Mouse (Mus musculus): ENCODE data around the gene Dhcr24. TPM values are rescaled to one million over a fixed set of nuclear protein-coding genes. Genes with fewer than 3 reads are reported as not detected.
A peak's percentile ranks its signal among the peaks of the same experiment; 100 is the strongest.

The Dhcr24 gene
- polyA plus RNA-seq, 1 experiment: 16.5 TPM

DNA sequence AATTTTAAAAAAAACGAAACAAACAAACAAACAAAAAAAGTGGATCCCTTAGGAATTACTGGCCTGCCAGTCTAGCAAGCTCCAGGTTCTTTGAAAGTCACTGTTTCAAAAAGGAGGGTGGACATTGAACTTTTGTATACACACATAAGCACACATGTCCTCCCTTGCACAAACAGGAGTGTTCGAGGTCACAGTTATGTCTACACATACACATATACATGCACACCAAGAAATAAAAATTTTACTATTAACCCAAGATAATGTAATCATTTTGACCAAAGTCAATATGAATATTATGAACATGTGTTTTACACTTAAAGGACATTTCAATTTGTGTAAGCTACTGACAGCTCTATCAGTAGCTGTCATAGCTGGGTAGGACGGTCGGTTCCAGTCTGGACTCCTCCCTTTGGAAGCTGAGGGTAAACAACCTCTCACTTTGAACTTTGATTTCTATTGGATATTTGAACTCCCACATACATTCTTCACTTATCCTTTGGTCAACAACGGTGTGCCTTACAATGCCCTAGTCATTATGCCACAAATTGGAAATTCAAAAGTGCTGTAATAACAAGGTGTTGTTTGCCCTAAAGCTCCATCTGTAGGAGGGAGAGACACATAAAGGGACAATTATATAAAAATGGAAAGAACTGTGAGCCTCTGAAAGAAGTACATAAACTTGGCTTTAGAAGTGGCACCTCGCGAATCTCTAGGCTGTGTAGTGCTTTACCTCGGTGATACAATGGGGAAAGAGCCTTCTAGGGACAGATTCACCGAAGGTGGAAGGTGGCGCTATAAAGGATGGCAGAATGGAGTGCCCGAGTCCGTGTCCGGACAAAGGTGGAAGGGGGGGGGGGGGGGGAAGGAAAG, 1.3 kb upstream of the Dhcr24 start:
- TF ChIP-seq POLR2A (IDR thresholded peaks at IDR 0.05; ENCODE audit: borderline replicate concordance, low read depth, low read length) (no peak), CTCF (IDR thresholded peaks at IDR 0.05; ENCODE audit: low read depth, low read length) (no peak)
- no peak overlapping the region for H3K4me3 ChIP-seq (ENCODE audit: insufficient read depth, low read length)
- H3K27ac ChIP-seq (ENCODE audit: insufficient read depth, low read depth, low read length): no peak overlapping the region
- H3K4me1 ChIP-seq (ENCODE audit: control insufficient read depth, insufficient read depth, low read length): peaks cover 23% of the 10 kb centered on the region

DNA sequence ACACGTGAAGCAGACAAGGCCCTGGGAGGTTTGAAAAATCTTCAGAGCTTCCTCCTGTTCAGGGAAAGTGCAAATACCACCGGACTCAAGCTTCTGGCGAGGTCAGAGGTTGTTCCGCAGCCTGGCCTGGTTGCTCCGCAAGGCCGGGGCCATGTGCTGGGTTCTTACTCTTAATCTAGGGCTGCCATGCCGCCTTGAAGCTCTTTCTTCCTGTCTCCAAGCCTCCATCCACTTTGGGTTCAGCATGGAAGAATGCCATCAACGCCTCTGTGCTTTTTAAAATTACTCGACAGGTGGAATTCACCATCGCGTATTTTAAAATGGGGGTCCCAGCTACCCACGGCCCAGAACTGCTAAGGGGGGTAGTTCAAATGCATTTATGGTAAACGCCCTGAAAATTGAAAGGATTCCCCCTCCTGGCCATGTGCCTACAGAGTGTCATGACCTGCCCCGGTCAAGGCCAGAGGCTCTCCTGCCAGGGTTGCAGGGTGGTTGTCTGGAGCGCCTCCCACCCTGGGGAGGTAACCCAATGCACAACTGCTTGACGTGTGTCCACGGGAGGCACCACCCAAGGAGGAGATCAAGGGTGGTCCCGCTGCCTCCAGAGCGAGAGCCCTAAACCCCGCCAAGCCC, 509 bp upstream of the Dhcr24 start:
- peak overlapping the region; percentile 28 for H3K27ac ChIP-seq (ENCODE audit: insufficient read depth, low read depth, low read length)
- TF ChIP-seq CTCF (IDR thresholded peaks at IDR 0.05; ENCODE audit: low read depth, low read length): no peak
- no peak for TF ChIP-seq POLR2A (IDR thresholded peaks at IDR 0.05; ENCODE audit: borderline replicate concordance, low read depth, low read length)
- H3K4me3 ChIP-seq (ENCODE audit: insufficient read depth, low read length): peak overlapping the region; percentile 83
- peaks cover 23% of the 10 kb centered on the region for H3K4me1 ChIP-seq (ENCODE audit: control insufficient read depth, insufficient read depth, low read length)

DNA sequence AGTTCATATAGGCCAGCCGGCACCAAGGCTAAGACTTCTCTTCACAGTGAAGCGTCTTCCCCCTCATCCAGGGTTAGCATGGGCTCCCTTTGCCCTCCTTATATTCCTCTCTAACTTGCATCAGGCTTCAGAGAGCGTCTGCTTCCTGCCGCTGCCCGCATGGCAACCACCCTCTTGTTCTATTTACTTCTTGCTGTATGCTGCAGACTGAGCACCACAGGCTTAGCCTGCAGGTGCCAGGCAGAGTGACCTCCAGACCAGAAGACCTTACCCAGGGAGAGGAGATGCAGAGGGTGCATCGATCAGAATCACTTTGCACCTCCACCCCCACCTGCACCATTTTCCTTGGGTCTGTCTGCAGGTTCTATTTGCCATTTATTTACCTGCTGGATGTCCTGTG, 1.2 kb downstream of the Dhcr24 start:
- Histone ChIP-seq H3K27ac (ENCODE audit: insufficient read depth, low read depth, low read length) (no peak overlapping the region), H3K4me3 (ENCODE audit: insufficient read depth, low read length) (peak overlapping the region; percentile 83), H3K4me1 (ENCODE audit: control insufficient read depth, insufficient read depth, low read length) (peaks cover 23% of the 10 kb centered on the region)
- TF ChIP-seq POLR2A (IDR thresholded peaks at IDR 0.05; ENCODE audit: borderline replicate concordance, low read depth, low read length): no peak
- no peak for TF ChIP-seq CTCF (IDR thresholded peaks at IDR 0.05; ENCODE audit: low read depth, low read length)

DNA sequence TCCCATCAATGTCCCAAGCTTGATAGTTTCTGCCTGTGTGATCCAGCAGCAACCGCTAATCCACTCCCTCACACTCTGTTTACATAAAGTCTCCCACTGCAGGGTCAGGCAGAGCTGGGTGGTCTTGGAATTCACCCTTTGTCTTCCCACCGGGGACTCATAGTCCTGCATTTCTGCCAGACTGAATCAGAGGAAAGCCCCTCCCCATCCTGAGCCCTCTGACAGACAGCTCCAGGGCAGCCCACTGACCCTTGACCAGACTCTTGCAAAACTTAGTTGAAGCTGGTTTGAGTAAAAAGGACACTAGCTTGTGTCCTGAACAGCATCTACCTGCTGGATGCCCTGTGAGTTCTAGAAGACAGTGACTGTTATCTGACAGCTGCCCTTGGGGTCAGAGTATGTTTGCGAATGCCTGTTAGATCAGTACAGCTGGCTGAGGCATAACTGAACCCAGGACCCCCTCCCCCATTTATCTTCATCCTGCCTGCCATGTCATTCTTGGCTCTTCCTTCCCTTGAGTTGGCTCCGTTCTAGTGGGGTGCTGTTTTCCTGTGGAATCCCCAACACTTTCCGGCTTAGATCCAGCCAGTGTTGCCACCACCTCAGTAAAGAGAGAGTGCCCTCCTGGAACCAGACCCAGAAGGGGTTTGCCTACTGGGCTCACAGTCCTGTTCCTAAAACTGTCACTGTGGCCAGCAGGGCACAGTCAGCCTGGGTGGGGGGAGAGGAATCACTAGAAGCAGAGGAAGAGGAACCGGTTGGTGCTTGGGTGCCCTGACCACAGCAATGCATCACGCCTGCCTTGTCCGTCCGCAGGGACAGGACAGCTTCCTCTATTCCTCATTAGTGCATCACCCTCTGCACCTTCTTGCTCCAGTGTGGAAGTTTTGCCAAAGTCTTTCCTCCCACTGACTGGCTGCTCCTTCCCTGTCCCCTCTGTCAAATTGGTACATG, 2.3 kb downstream of the Dhcr24 start:
- no peak for TF ChIP-seq CTCF (IDR thresholded peaks at IDR 0.05; ENCODE audit: low read depth, low read length)
- TF ChIP-seq POLR2A (IDR thresholded peaks at IDR 0.05; ENCODE audit: borderline replicate concordance, low read depth, low read length): no peak
- Histone ChIP-seq H3K27ac (ENCODE audit: insufficient read depth, low read depth, low read length) (0 out of 2 replicates have a peak overlapping the region, but pooled peaks have one; percentile 18), H3K4me1 (ENCODE audit: control insufficient read depth, insufficient read depth, low read length) (peaks cover 23% of the 10 kb centered on the region), H3K4me3 (ENCODE audit: insufficient read depth, low read length) (peak overlapping the region; percentile 3; the same call in 1 of the 2 replicates)

DNA sequence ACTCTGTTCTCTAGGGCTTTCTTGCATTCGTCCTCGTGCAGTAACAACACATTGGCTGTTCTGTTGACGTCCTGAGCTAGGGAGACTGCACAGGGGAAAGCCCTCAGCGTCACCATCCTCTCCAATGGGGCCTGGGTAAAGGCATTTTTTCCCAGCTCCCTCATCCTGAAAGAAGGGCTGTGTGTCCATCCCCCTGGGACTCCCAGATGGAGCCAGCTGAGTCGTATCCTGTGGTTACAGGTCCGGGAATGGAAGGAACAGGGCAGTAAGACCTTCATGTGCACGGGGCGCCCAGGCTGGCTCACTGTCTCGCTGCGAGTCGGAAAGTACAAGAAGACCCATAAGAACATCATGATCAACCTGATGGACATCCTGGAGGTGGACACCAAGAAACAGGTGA, 3.3 kb downstream of the Dhcr24 start:
- H3K4me3 ChIP-seq (ENCODE audit: insufficient read depth, low read length): no peak overlapping the region
- peaks cover 23% of the 10 kb centered on the region for H3K4me1 ChIP-seq (ENCODE audit: control insufficient read depth, insufficient read depth, low read length)
- no peak overlapping the region for H3K27ac ChIP-seq (ENCODE audit: insufficient read depth, low read depth, low read length)
- TF ChIP-seq POLR2A (IDR thresholded peaks at IDR 0.05; ENCODE audit: borderline replicate concordance, low read depth, low read length) (no peak), CTCF (IDR thresholded peaks at IDR 0.05; ENCODE audit: low read depth, low read length) (no peak)

DNA sequence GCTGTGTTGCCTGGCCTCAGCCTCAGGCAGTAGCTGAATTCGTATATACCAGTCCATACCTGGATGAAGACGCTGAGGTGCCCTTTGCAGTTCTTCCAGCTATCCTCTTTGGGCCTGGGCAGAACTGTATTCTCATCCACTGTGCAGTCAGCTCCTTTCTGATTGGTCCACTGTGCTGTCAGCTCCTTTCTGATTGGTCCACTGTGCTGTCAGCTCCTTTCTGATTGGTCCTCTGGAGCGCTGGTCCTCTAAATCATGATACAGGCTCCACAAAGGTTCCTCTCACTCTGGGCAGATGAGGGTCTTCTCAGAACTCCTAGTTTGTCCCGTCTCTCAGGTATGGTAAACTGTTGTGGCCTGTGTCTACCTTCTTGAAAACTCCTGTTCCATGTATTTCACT, 8.8 kb downstream of the Dhcr24 start:
- TF ChIP-seq CTCF (IDR thresholded peaks at IDR 0.05; ENCODE audit: low read depth, low read length): no peak
- TF ChIP-seq POLR2A (IDR thresholded peaks at IDR 0.05; ENCODE audit: borderline replicate concordance, low read depth, low read length): no peak

DNA sequence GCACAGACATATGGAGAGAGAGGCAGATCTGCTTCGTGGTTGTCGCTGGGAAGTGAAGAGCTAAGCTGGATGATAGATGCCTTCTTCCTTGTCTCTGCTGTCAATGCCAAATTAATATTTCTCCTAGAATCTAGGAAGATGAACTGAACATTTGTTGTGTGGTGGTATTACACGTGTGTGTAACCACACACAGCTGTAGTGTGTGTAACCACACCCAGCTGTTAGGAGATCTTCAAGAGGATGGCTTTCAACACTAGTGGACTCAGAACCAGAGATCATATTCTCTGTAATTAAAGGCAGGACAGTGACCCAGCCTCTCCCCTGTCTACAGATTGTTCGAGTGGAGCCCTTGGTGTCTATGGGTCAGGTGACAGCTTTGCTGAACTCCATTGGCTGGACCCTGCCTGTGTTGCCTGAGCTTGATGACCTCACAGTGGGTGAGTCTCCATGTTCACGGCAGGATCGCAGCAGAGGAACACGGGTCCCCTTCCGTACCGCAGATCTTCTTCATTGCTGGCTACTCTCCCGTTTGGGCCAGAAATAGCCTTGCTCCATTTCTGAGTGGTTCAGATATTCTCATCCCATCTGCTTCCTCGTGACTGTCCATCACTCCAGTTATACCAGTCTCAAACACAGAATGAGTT, 10.4 kb downstream of the Dhcr24 start:
- TF ChIP-seq CTCF (IDR thresholded peaks at IDR 0.05; ENCODE audit: low read depth, low read length) (no peak), POLR2A (IDR thresholded peaks at IDR 0.05; ENCODE audit: borderline replicate concordance, low read depth, low read length) (no peak)
- H3K4me3 ChIP-seq (ENCODE audit: insufficient read depth, low read length): no peak overlapping the region
- H3K4me1 ChIP-seq (ENCODE audit: control insufficient read depth, insufficient read depth, low read length): no peaks in the 10 kb centered on the region

More for the DNA sequence above, 8.8 kb downstream of the Dhcr24 start:
- no peak overlapping the region for H3K27ac ChIP-seq (ENCODE audit: insufficient read depth, low read depth, low read length)
- no peaks in the 10 kb centered on the region for H3K4me1 ChIP-seq (ENCODE audit: control insufficient read depth, insufficient read depth, low read length)
- H3K4me3 ChIP-seq (ENCODE audit: insufficient read depth, low read length): no peak overlapping the region

DNA sequence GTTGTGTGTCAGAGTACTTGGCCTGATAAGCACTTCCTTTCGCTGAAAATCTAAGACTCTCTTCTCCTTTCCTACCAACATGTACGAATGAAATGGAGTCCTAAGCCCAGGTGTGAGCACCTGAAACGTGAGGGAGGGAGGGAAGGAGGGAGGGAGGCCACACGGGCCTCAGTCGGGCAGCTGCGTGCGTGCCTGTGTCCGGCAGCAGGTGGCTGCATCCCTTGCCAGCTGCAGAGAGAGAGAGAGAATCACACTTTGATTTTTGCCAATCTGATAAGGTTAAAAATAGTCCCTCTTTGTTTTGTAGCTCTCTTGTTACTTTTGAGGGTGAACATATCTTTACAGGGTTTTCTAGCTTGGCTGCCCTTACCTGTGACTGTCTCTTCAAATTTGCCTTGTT, 14.2 kb downstream of the Dhcr24 start:
- no peak overlapping the region for H3K4me3 ChIP-seq (ENCODE audit: insufficient read depth, low read length)
- H3K27ac ChIP-seq (ENCODE audit: insufficient read depth, low read depth, low read length): no peak overlapping the region
- no peaks in the 10 kb centered on the region for H3K4me1 ChIP-seq (ENCODE audit: control insufficient read depth, insufficient read depth, low read length)

More for the DNA sequence above, 10.4 kb downstream of the Dhcr24 start:
- no peak overlapping the region for H3K27ac ChIP-seq (ENCODE audit: insufficient read depth, low read depth, low read length)

DNA sequence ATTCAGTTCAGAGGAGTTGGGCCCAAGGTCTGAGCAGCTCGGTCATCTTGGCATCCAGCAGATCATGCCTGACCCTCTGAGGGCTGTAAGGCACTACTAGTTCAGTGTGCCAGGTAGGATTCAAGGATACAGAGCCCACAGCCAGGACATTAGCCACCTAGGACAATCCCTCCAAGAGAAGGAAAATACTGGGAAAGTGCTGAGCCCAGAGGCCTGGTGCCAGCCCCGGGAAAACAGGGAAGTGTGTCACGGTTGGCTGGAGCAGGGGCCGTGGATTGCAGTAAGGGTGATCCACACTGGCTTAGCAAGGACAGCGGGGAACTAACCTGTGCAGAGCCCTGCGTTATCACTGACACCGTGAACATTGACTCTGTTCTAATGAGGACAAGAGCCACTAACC, 16.7 kb downstream of the Dhcr24 start:
- Histone ChIP-seq H3K27ac (ENCODE audit: insufficient read depth, low read depth, low read length) (no peak overlapping the region), H3K4me3 (ENCODE audit: insufficient read depth, low read length) (no peak overlapping the region), H3K4me1 (ENCODE audit: control insufficient read depth, insufficient read depth, low read length) (no peaks in the 10 kb centered on the region)
- TF ChIP-seq CTCF (IDR thresholded peaks at IDR 0.05; ENCODE audit: low read depth, low read length) (no peak), POLR2A (IDR thresholded peaks at IDR 0.05; ENCODE audit: borderline replicate concordance, low read depth, low read length) (no peak)

More for the DNA sequence above, 14.2 kb downstream of the Dhcr24 start:
- no peak for TF ChIP-seq CTCF (IDR thresholded peaks at IDR 0.05; ENCODE audit: low read depth, low read length)
